Mouse (Mus musculus): ENCODE results near the gene 1110002E22Rik. TPM values are rescaled to one million over a fixed set of nuclear protein-coding genes. Genes with fewer than 3 reads are reported as not detected.

Gene 1110002E22Rik
- polyA plus RNA-seq, 1 experiment, result not detected

DNA sequence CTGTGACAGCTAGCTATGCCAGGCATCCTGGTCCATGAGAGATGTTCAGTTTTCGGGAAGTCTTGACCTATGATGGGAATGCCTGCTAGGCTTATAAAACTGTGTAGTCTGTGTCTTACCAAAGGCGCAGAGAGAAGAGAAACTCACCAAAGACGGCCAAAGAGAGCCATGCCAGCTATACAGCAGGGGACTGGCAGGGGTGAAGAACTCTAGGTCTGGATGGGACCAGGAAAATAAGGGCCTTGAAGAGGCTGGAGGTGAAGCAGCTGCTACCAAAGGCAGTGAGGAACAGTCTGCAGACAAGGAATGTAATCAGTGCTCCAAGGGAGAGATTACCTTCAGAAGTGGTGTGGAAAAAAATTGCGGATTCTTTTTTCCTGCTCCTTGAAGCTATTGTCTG, 19.0 kb downstream of the 1110002E22Rik start:
- H3K4me1 ChIP-seq (ENCODE audit: control insufficient read depth, insufficient read depth, low read length), result no peaks in the 10 kb centered on the region
- 85% methylated on average over 4 of the region's 4 CpGs for WGBS
- TF ChIP-seq CTCF (IDR thresholded peaks at IDR 0.05; ENCODE audit: insufficient read depth, low read depth, low read length) (no peak), POLR2A (IDR thresholded peaks at IDR 0.05; ENCODE audit: insufficient read depth, low read depth, low read length) (no peak)
- H3K27ac ChIP-seq (ENCODE audit: insufficient read depth, low read depth, low read length), result no peak overlapping the region
- no peak overlapping the region for H3K4me3 ChIP-seq (ENCODE audit: insufficient read depth, low read depth, low read length)

DNA sequence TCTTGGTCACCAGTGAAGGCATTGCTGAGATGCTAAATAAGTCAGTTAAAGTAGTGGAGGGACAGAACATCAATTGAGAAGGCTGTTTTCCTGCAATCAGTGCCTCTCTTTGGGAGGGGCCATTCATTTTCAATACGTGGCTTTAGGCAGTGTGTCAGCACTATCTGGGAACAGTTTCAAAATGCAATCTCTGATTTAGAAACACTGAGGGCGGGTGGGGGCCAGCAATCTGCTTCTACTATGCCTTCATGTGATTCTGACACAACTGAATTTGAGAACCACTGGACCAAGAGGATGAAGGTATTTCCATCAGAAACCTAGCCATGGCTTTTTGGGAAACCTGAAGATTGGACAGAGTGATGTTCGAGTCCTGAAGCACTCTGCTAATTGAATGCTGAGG, 30.4 kb downstream of the 1110002E22Rik start:
- TF ChIP-seq POLR2A (IDR thresholded peaks at IDR 0.05; ENCODE audit: insufficient read depth, low read depth, low read length) (no peak), CTCF (IDR thresholded peaks at IDR 0.05; ENCODE audit: insufficient read depth, low read depth, low read length) (no peak)
- Histone ChIP-seq H3K4me3 (ENCODE audit: insufficient read depth, low read depth, low read length) (no peak overlapping the region), H3K4me1 (ENCODE audit: control insufficient read depth, insufficient read depth, low read length) (peaks cover 6% of the 10 kb centered on the region; the same call in 1 of the 2 replicates), H3K27ac (ENCODE audit: insufficient read depth, low read depth, low read length) (no peak overlapping the region)
- 44% methylated on average over 3 of the region's 3 CpGs for WGBS

DNA sequence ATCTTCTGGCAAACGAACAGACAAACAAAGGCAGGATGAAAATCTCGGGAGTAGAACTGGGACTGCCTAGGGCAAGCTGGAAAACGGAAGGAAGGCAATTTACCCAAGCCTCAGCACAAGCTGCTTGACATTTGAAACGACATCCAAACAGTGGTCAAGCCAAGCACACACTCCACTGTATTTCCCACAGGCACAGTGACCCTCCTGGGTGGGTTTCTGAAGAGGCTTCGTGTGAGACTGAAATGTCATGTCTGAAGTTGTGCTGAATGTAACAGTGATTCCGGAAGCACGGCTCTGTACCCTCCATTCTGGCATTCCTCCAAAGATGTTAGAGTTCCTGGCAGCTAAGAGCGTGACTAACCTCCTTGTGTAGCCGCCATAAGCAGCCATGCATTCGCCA, 30.9 kb downstream of the 1110002E22Rik start:
- Histone ChIP-seq H3K4me3 (ENCODE audit: insufficient read depth, low read depth, low read length) (no peak overlapping the region), H3K27ac (ENCODE audit: insufficient read depth, low read depth, low read length) (no peak overlapping the region), H3K4me1 (ENCODE audit: control insufficient read depth, insufficient read depth, low read length) (peaks cover 6% of the 10 kb centered on the region; the same call in 1 of the 2 replicates)
- TF ChIP-seq POLR2A (IDR thresholded peaks at IDR 0.05; ENCODE audit: insufficient read depth, low read depth, low read length) (no peak), CTCF (IDR thresholded peaks at IDR 0.05; ENCODE audit: insufficient read depth, low read depth, low read length) (no peak)
- 24% methylated on average over 10 of the region's 10 CpGs for WGBS

DNA sequence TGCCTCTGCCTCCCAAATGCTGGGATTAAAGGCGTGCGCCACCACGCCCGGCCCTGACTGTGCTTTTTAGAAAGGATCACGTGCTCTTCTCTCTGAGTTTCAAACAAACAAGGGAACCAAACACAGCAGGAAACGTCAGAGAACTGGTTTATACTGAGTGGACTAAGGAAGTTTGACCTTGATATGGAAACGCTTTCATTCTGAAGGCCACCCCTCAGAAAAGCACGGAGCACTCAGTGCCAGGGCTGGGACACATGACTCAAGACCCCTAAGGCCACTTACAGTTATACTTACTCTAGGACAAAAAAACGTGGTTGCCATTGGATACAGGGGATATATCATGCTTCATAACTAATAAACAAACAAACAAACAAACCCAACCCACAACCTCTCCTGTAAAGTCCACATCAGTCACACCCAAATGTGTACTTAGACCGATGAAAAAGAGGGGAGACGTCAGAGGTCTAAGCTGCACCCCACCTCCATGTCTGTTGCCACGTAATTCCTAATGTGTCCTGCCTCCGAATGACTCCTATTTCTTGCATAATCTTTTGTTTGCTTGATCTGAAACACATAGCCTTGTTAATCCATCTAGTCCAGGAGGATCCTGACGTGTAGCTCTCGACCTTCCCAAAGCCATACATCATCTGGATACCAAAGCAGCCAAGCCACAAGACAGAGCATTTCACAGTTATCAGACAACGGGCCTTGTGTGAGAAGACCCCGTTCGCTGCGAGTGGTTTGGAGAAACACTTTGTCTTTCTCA, 31.6 kb downstream of the 1110002E22Rik start:
- no peak overlapping the region for H3K4me3 ChIP-seq (ENCODE audit: insufficient read depth, low read depth, low read length)
- H3K4me1 ChIP-seq (ENCODE audit: control insufficient read depth, insufficient read depth, low read length), result peaks cover 6% of the 10 kb centered on the region; the same call in 1 of the 2 replicates
- H3K27ac ChIP-seq (ENCODE audit: insufficient read depth, low read depth, low read length), result no peak overlapping the region
- WGBS, result 87% methylated on average over 19 of the region's 19 CpGs
- TF ChIP-seq CTCF (IDR thresholded peaks at IDR 0.05; ENCODE audit: insufficient read depth, low read depth, low read length) (no peak), POLR2A (IDR thresholded peaks at IDR 0.05; ENCODE audit: insufficient read depth, low read depth, low read length) (no peak)

DNA sequence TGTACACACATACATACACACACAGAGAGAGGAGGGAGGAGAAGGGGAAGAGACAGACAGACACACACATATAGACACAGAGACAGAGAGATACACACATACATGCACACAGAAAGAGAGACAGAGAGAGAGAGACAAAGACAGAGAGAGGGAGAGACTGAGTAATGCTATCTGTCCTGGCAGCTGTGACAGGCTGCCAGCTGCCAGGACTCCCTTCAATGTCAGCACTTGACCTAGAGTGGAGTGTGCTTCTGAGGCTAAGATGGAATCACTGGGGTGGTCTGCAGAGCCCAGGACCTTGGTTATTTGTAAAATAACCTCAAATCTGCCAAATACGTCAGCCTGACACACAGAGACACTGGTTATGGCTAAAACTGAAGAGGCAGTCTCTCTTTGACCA, 32.9 kb downstream of the 1110002E22Rik start:
- H3K27ac ChIP-seq (ENCODE audit: insufficient read depth, low read depth, low read length), result no peak overlapping the region
- no peak overlapping the region for H3K4me3 ChIP-seq (ENCODE audit: insufficient read depth, low read depth, low read length)
- peaks cover 6% of the 10 kb centered on the region; the same call in 1 of the 2 replicates for H3K4me1 ChIP-seq (ENCODE audit: control insufficient read depth, insufficient read depth, low read length)
- WGBS, result 93% methylated on average over 1 of the region's 1 CpGs
- TF ChIP-seq POLR2A (IDR thresholded peaks at IDR 0.05; ENCODE audit: insufficient read depth, low read depth, low read length) (no peak), CTCF (IDR thresholded peaks at IDR 0.05; ENCODE audit: insufficient read depth, low read depth, low read length) (no peak)

DNA sequence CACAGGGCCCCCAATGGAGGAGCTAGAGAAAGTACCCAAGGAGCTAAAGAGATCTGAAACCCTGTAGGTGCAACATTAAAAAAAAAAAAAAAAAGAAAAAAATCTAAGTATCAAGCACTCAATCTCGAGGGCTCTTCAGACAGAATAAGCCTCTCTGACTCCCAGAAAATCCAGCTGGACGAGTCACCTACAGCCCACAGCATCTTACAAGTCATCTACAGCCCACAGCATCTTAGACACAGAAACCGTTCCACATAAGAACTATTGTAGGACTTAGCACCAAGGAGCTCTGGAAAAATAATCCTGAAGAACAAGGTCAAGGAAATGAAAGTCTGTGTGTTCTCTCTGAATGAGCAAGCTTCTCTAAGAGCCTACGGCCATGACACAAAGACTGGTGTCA, 37.1 kb downstream of the 1110002E22Rik start:
- TF ChIP-seq POLR2A (IDR thresholded peaks at IDR 0.05; ENCODE audit: insufficient read depth, low read depth, low read length) (no peak), CTCF (IDR thresholded peaks at IDR 0.05; ENCODE audit: insufficient read depth, low read depth, low read length) (no peak)
- Histone ChIP-seq H3K27ac (ENCODE audit: insufficient read depth, low read depth, low read length) (no peak overlapping the region), H3K4me1 (ENCODE audit: control insufficient read depth, insufficient read depth, low read length) (no peaks in the 10 kb centered on the region), H3K4me3 (ENCODE audit: insufficient read depth, low read depth, low read length) (no peak overlapping the region)
- WGBS, result 86% methylated on average over 4 of the region's 4 CpGs

DNA sequence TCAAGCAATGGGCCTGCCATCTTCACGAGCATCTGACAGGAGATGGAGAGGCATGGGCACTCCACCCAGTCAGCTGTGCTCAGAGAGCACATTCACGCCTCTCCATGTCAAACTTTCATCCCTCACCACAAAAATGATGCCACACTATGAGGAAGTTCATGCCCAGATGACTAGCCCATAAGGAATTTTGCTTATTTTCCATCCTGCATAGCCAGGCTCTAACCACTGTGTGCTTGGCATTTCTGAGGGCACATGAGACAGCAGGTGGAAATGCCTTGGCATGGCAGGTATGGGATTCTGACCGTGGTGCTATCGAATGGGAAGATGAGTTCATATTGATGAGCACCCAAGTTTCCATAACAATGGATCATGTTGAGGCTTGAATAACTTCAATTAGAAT, 38.8 kb downstream of the 1110002E22Rik start:
- H3K4me1 ChIP-seq (ENCODE audit: control insufficient read depth, insufficient read depth, low read length), result no peaks in the 10 kb centered on the region
- 95% methylated on average over 4 of the region's 4 CpGs for WGBS
- no peak overlapping the region for H3K27ac ChIP-seq (ENCODE audit: insufficient read depth, low read depth, low read length)
- H3K4me3 ChIP-seq (ENCODE audit: insufficient read depth, low read depth, low read length), result no peak overlapping the region
- no peak for TF ChIP-seq CTCF (IDR thresholded peaks at IDR 0.05; ENCODE audit: insufficient read depth, low read depth, low read length)
- TF ChIP-seq POLR2A (IDR thresholded peaks at IDR 0.05; ENCODE audit: insufficient read depth, low read depth, low read length), result no peak

DNA sequence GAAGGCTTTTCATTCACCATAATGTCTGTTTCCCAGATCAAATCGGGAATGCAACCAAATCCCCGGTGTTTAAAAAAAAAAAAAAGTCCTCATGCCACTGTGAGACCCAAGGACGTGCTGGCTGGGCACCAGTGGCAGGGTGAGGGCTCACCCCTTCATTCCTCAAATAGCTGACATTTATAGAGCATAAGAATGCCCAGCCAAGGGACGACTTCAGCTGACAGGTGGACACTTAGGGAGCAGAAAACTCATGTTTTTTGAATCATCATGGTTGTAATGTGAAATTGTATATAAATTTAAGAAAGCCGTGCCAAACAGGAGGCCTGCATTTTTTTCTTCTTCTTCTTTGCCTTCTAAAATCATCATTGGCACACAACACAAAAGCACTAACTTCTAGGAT, 40.2 kb downstream of the 1110002E22Rik start:
- Histone ChIP-seq H3K27ac (ENCODE audit: insufficient read depth, low read depth, low read length) (no peak overlapping the region), H3K4me3 (ENCODE audit: insufficient read depth, low read depth, low read length) (no peak overlapping the region), H3K4me1 (ENCODE audit: control insufficient read depth, insufficient read depth, low read length) (no peaks in the 10 kb centered on the region)
- TF ChIP-seq POLR2A (IDR thresholded peaks at IDR 0.05; ENCODE audit: insufficient read depth, low read depth, low read length), result no peak
- no peak for TF ChIP-seq CTCF (IDR thresholded peaks at IDR 0.05; ENCODE audit: insufficient read depth, low read depth, low read length)
- WGBS, result 69% methylated on average over 5 of the region's 5 CpGs

DNA sequence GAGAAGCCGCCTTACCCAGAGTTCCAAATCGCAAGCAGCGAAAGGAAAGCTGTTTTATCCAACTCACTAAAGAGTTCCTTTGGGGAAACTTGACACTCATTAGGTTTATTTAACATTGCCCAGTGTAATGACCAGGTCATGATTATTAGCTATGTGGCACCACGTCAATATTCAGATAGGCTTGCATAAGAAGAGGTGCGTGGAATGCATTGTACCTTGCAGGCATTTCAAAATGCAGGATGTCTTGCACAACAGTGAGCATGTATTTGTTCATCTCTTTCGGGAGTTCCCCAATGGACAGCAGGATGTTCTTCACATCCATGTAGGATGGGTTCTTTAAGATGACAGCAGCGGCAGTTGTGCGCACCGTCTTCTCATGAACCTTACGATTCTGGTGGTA, 42.0 kb downstream of the 1110002E22Rik start:
- no peak overlapping the region for H3K4me3 ChIP-seq (ENCODE audit: insufficient read depth, low read depth, low read length)
- WGBS, result 96% methylated on average over 10 of the region's 10 CpGs
- H3K4me1 ChIP-seq (ENCODE audit: control insufficient read depth, insufficient read depth, low read length), result no peaks in the 10 kb centered on the region
- H3K27ac ChIP-seq (ENCODE audit: insufficient read depth, low read depth, low read length), result no peak overlapping the region
- no peak for TF ChIP-seq POLR2A (IDR thresholded peaks at IDR 0.05; ENCODE audit: insufficient read depth, low read depth, low read length)
- no peak for TF ChIP-seq CTCF (IDR thresholded peaks at IDR 0.05; ENCODE audit: insufficient read depth, low read depth, low read length)

Data from olfactory bulb, adult 2 months (tissue).